Mouse (Mus musculus): ENCODE results near the gene Focad.

DNA sequence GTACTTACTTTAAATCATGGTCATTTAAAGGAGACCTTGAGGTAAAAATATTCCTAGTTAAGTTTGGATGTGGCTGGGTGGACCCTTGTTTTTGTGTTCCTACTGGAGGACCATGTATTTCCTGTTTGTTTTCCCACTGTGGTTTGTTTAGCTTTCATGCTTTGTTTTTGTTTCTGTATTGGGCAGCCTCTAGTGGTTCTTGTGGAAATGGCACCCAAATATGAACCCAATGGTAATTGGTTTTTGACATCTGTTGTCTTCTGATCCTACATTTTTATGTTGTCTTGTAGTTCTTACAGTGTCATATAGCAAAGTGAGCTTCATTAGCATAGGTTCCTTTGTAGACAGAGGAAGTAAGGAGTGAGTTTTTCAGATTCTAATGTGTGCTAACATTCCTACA is 207.9 kb downstream of the Focad start:
- TF ChIP-seq CTCF (IDR thresholded peaks at IDR 0.05; ENCODE audit: low read depth) (peak; percentile 72), EP300 (IDR thresholded peaks at IDR 0.05; ENCODE audit: low read depth) (no peak)
